Mouse (Mus musculus): ENCODE measurements around the gene Prss23.

Prss23 gene

GRCm38 (mm10) chr7:89508672-89509071, 18.3 kb downstream of the Prss23 start:
- DNase-seq (ENCODE audit: low read depth, low spot score) = no peak

- DNase-seq (ENCODE audit: low read depth, low spot score) = no peak
These were observed 27.3 kb downstream of the Prss23 start for GRCm38 (mm10) chr7:89499516-89500307.

DNA sequence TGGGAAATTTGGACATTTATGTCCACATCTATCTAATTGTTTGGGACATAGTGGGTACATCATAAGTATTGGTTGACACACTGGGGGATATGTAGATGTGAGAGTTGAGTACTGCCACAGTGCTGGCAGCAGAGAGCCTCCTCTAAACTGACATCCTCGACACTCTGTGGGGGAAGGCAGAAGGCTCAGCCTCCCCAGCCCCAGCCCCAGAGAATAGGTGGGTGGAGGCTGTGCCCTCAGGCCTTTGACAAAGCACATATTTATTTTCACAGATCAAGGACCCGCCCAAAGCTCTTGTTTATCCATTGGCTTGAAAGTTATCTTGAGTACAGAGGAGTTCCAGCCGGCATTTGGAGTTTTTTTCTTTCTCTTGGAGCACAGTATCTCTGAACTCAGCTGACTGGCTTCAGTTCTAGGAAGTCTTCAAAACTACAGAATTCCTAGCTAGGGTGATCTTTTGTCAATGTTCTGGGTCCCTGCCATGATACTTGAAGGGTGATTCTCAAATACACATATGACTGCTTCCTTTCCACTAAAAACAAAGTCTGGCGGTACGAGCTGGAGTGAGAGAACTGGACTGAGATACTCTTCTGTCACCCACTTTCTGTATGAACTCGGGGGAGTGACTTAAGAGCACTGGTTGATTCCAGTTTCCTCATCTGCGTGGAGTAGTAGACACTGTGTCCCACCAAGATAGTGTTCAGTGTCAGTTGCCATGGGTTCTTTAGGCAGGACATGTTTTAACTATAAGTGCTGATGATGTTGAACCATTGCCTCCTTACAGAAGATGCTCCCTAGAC, 43.0 kb downstream of the Prss23 start:
- no peak for DNase-seq (ENCODE audit: low read depth, low spot score)

DNA sequence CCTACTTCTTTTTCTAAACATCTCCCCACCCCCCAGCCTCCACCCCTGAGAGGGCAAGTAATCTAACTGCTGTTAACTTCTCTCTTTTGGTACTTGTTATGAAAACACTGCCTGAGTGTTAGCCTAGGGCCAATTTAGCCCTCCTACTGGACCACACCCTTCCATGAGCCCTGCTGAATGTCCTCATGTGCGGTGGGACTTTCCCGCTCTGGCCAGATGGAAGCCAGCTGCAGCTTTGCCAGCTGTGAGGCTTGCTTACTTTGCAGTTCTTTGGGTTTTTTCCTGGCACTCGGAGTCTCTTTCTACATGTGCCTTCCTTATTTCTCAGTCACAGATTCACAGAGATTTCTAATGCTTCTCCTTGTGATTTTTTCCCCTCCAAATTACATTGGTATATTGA, 45.3 kb downstream of the Prss23 start:
- DNase-seq (ENCODE audit: low read depth, low spot score) = no peak

- no peak for DNase-seq (ENCODE audit: low read depth, low spot score)
These were observed 48.5 kb downstream of the Prss23 start for GRCm38 (mm10) chr7:89478490-89478889.

DNA sequence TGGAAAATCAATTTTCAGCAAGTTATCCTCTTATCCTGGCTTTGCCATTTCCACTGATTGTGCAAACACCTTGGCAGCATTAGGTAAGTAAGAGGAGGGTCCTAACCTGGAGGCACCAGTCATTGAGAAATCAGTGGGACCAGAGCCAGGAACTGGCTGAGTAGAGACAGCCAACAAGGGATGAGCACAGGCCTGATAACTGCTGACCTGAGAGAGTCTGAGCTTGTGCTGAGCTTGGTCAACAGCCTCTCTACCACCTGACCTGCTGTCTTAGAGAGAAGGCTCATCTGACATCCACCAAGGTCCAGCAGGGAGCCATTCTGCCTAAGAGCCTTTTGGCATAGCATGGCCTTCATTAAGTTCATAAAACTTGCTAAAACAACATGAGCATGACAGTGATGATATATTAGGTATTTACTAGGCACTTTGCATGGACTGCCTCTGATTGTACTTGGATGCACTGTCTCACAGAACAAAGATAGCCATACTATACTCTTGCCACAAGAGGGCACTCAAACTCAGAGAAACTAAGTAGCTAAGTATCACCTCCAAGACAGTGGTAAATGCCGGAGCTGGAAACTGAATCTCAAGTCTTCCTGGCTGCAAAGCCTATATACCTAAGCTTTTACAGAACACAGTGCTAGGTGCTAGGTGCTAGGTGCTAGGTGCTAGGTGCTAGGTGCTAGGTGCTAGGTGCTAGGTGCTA, 49.5 kb downstream of the Prss23 start:
- DNase-seq (ENCODE audit: low read depth, low spot score) = no peak

DNA sequence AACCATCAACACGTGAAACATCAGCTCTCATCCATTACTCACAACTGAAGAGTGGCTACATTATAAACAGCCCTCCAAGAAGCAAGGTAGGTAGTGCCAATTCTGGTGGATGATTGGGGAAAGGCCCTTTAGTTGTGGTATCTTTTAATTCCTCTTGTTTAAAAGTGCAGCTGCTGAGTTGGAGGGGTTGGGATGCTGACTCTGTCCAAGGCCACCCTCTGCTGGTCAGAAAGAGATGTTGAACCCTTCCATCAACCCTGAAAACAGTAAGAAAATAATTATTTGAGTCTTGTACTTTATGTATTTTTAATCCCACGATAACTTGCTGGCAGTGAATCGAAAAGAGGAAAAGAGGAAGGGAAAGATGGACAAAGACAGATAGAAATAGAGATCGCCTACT, 53.5 kb downstream of the Prss23 start:
- DNase-seq (ENCODE audit: low read depth, low spot score) = no peak

- DNase-seq (ENCODE audit: low read depth, low spot score) = no peak
These were observed 63.0 kb downstream of the Prss23 start for GRCm38 (mm10) chr7:89463775-89464592.

- no peak for DNase-seq (ENCODE audit: low read depth, low spot score)
These were observed 63.7 kb downstream of the Prss23 start for GRCm38 (mm10) chr7:89463246-89463645.

GRCm38 (mm10) chr7:89462646-89463207, 64.3 kb downstream of the Prss23 start:
- DNase-seq (ENCODE audit: low read depth, low spot score) = no peak

- DNase-seq (ENCODE audit: low read depth, low spot score) = no peak
These were observed 65.6 kb downstream of the Prss23 start for GRCm38 (mm10) chr7:89461351-89461750.

GRCm38 (mm10) chr7:89460911-89461310, 66.1 kb downstream of the Prss23 start:
- DNase-seq (ENCODE audit: low read depth, low spot score) = no peak

DNA sequence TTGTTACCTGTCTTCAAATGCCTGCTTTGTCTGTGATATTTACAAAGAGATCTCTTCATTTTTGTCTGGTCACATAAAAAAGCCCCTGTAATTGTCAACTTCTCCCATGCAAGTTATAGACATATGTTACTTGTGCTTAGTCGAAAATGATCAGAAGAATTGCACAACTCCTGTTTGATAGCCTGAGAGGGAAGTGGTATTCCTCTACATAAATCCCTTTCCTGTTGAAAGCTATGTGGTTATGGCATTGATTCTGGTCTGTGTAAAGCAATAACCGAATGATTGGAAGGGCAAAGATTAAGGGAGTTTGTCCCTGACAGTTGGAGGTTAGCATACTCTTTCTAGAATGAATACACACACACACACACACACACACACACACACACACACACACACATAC, 67.3 kb downstream of the Prss23 start:
- DNase-seq (ENCODE audit: low read depth, low spot score) = no peak
